In the genomic region with DNA sequence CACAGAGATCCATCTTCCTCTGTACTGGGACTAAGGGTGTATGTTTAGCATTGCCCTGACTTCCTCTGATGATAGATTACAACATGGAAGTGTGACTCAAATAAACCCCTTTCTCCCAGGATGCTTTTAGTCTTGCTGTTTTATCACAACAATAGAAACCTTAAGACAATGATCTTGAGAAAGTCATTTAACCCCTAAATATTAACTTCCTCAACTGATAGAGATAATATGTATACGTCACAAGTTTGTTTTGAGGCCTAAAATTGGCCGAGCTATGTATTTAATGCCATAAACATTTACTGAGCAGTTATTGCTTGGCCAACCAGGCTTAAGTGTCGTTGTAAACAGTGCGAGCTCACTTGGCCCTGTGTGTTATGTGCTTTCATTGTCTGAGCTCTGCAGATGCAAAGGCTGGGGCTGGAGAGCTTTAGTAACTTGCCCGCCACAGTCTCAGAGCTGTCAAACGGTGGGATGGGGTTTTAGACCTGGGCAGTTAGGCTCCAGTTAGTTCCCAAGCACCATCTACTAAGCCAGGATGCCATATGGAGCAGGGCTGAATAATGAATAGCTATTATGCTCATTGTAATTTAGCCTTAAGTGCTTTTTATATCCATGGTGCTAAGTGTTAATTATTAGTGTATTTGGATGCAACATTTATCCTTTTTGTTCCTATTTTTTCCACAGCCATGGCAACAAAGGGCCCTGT, we compare ENCODE assay signal across 12 mouse cellular contexts. TPM values are rescaled to one million over a fixed set of nuclear protein-coding genes. Genes with fewer than 3 reads are reported as not detected.
DNase-seq lines count a peak whose midpoint lies in the region; ATAC-seq lines count a peak whose summit lies in the region.
"Had no signal": no experiment of that assay in that cellular context is flagged by ENCODE, and none has a peak within 500 bp of the region (broad histone marks: within the 10 kb centered on the region; RNA-seq: fewer than 3 reads in every experiment).

No protein-coding gene starts in this region.

- H3K4me2 ChIP-seq in limb, embryonic 12.5 days, result no peak overlapping the region
- no peak overlapping the region for H3K4me2 ChIP-seq in forebrain, embryonic 15.5 days (replicated peaks)
- H3K4me2 ChIP-seq in neural tube, embryonic 15.5 days, result no peak overlapping the region
- H3K4me2 ChIP-seq: limb, embryonic 15.5 days had no signal

- no peaks in the 10 kb centered on the region for H3K9me3 ChIP-seq in limb, embryonic 12.5 days
- H3K9me3 ChIP-seq in limb, embryonic 10.5 days (replicated peaks), result no peaks in the 10 kb centered on the region
- no peaks in the 10 kb centered on the region for H3K9me3 ChIP-seq in forebrain, embryonic 15.5 days
- H3K9me3 ChIP-seq in neural tube, embryonic 15.5 days (replicated peaks), result no peaks in the 10 kb centered on the region
- no peaks in the 10 kb centered on the region for H3K9me3 ChIP-seq in heart, embryonic 10.5 days
- H3K9me3 ChIP-seq: limb, embryonic 15.5 days had no signal

- no peak for DNase-seq in limb, embryonic 10.5 days (ENCODE audit: low spot score)
- DNase-seq in lung, postnatal 14 days, result peak; percentile 32
- no peak for DNase-seq in heart, embryonic 10.5 days (ENCODE audit: low spot score)
- DNase-seq in urinary bladder, postnatal 14 days (ENCODE audit: low spot score), result no peak
- DNase-seq in ovary, postnatal 14 days (ENCODE audit: low spot score), result no peak
- DNase-seq: heart, adult 2 months; thymus, adult 18-20 months had no signal

- no peak for ATAC-seq in limb, embryonic 12.5 days (ENCODE audit: insufficient number of reproducible peaks, insufficient read depth, low FRiP score, low TSS enrichment, low read depth)
- peak; percentile 49 for ATAC-seq in forebrain, embryonic 15.5 days (replicated peaks)
- ATAC-seq in neural tube, embryonic 15.5 days (ENCODE audit: low FRiP score), result peak; percentile 15; the same call in 1 of the 2 replicates

- H3K9ac ChIP-seq in limb, embryonic 12.5 days (replicated peaks), result 0 out of 2 replicates have a peak overlapping the region, but pooled peaks have one; percentile 37
- H3K9ac ChIP-seq in forebrain, embryonic 15.5 days (replicated peaks), result peak overlapping the region; percentile 14; the same call in 1 of the 2 replicates
- peak overlapping the region; percentile 23; the same call in 1 of the 2 replicates for H3K9ac ChIP-seq in neural tube, embryonic 15.5 days (replicated peaks)
- H3K9ac ChIP-seq: limb, embryonic 15.5 days had no signal

- peaks cover 5% of the 10 kb centered on the region; the same call in 1 of the 2 replicates for H3K4me1 ChIP-seq in limb, embryonic 12.5 days (replicated peaks)
- peaks cover 17% of the 10 kb centered on the region for H3K4me1 ChIP-seq in limb, embryonic 10.5 days
- peaks cover 21% of the 10 kb centered on the region for H3K4me1 ChIP-seq in forebrain, embryonic 15.5 days
- H3K4me1 ChIP-seq in neural tube, embryonic 15.5 days, result peaks cover 19% of the 10 kb centered on the region
- peaks cover 7% of the 10 kb centered on the region for H3K4me1 ChIP-seq in heart, embryonic 10.5 days

- no peaks in the 10 kb centered on the region for H3K36me3 ChIP-seq in limb, embryonic 12.5 days
- H3K36me3 ChIP-seq in limb, embryonic 10.5 days, result no peaks in the 10 kb centered on the region
- no peaks in the 10 kb centered on the region for H3K36me3 ChIP-seq in forebrain, embryonic 15.5 days
- no peaks in the 10 kb centered on the region for H3K36me3 ChIP-seq in neural tube, embryonic 15.5 days
- H3K36me3 ChIP-seq in heart, embryonic 10.5 days, result no peaks in the 10 kb centered on the region
- H3K36me3 ChIP-seq: limb, embryonic 15.5 days had no signal

- no peak overlapping the region for H3K4me3 ChIP-seq in limb, embryonic 12.5 days (replicated peaks)
- H3K4me3 ChIP-seq in limb, embryonic 10.5 days, result no peak overlapping the region
- H3K4me3 ChIP-seq in forebrain, embryonic 15.5 days, result no peak overlapping the region
- H3K4me3 ChIP-seq in neural tube, embryonic 15.5 days (replicated peaks), result no peak overlapping the region
- H3K4me3 ChIP-seq in heart, embryonic 10.5 days, result no peak overlapping the region
- H3K4me3 ChIP-seq: heart, adult 2 months; limb, embryonic 15.5 days had no signal

- WGBS in limb, embryonic 12.5 days, result 52% methylated on average over 6 of the region's 6 CpGs
- WGBS in limb, embryonic 10.5 days, result 62% methylated on average over 6 of the region's 6 CpGs
- WGBS in forebrain, embryonic 15.5 days, result 28% methylated on average over 6 of the region's 6 CpGs
- WGBS in neural tube, embryonic 15.5 days, result 23% methylated on average over 6 of the region's 6 CpGs
- WGBS in heart, embryonic 10.5 days, result 64% methylated on average over 6 of the region's 6 CpGs

- no peak overlapping the region for H3K27ac ChIP-seq in limb, embryonic 12.5 days
- no peak overlapping the region for H3K27ac ChIP-seq in limb, embryonic 10.5 days
- H3K27ac ChIP-seq in forebrain, embryonic 15.5 days (replicated peaks), result peak overlapping the region; percentile 73
- peak overlapping the region; percentile 70 for H3K27ac ChIP-seq in neural tube, embryonic 15.5 days (replicated peaks)
- no peak overlapping the region for H3K27ac ChIP-seq in heart, embryonic 10.5 days
- H3K27ac ChIP-seq: heart, adult 2 months; limb, embryonic 15.5 days; macrophage had no signal

- H3K27me3 ChIP-seq in limb, embryonic 12.5 days, result no peaks in the 10 kb centered on the region
- no peaks in the 10 kb centered on the region for H3K27me3 ChIP-seq in limb, embryonic 10.5 days (ENCODE audit: low read depth, poor library complexity, severe bottlenecking)
- H3K27me3 ChIP-seq in forebrain, embryonic 15.5 days, result no peaks in the 10 kb centered on the region
- no peaks in the 10 kb centered on the region for H3K27me3 ChIP-seq in neural tube, embryonic 15.5 days (replicated peaks)
- no peaks in the 10 kb centered on the region for H3K27me3 ChIP-seq in heart, embryonic 10.5 days (ENCODE audit: insufficient read depth, poor library complexity, severe bottlenecking)
- H3K27me3 ChIP-seq: limb, embryonic 15.5 days had no signal

RNA-seq across cellular contexts. Expression of a gene that starts 8.0 kb away (rescaled TPM):
- 1.5 and 2.0 TPM in 2 replicates for polyA plus RNA-seq in limb, embryonic 12.5 days (2016; fragmentation: Nextera tagmentation; extraction: Ambion mirVana)
- polyA plus RNA-seq in limb, embryonic 10.5 days (2016; fragmentation: Nextera tagmentation; extraction: Ambion mirVana), result 2.2 TPM in 2 replicates
- polyA plus RNA-seq in forebrain, embryonic 15.5 days (2015; fragmentation: Nextera tagmentation; extraction: Ambion mirVana), result 0.59 and 0.73 TPM in 2 replicates
- 1.4 and 1.8 TPM in 2 replicates for polyA plus RNA-seq in neural tube, embryonic 15.5 days (2015; fragmentation: Nextera tagmentation; extraction: Ambion mirVana)
- 0.73 and 1.3 TPM in 2 replicates for polyA plus RNA-seq in heart, embryonic 10.5 days (2016; fragmentation: Nextera tagmentation; extraction: Ambion mirVana)
- polyA plus RNA-seq: macrophage had no signal

RNA-seq across cellular contexts. Expression of a gene that starts 22.0 kb away (rescaled TPM):
- polyA plus RNA-seq in limb, embryonic 12.5 days (2016; fragmentation: Nextera tagmentation; extraction: Ambion mirVana), result 22.1 and 23.5 TPM in 2 replicates
- 33.0 and 33.5 TPM in 2 replicates for polyA plus RNA-seq in limb, embryonic 10.5 days (2016; fragmentation: Nextera tagmentation; extraction: Ambion mirVana)
- 9.5 and 10.1 TPM in 2 replicates for polyA plus RNA-seq in forebrain, embryonic 15.5 days (2015; fragmentation: Nextera tagmentation; extraction: Ambion mirVana)
- polyA plus RNA-seq in neural tube, embryonic 15.5 days (2015; fragmentation: Nextera tagmentation; extraction: Ambion mirVana), result 5.6 and 7.5 TPM in 2 replicates
- 13.9 and 19.4 TPM in 2 replicates for polyA plus RNA-seq in heart, embryonic 10.5 days (2016; fragmentation: Nextera tagmentation; extraction: Ambion mirVana)

RNA-seq across cellular contexts. Expression of a gene that starts 22.1 kb away (rescaled TPM):
- polyA plus RNA-seq in limb, embryonic 12.5 days (2016; fragmentation: Nextera tagmentation; extraction: Ambion mirVana), result 39.1 and 40.8 TPM in 2 replicates
- 40.8 and 42.3 TPM in 2 replicates for polyA plus RNA-seq in limb, embryonic 10.5 days (2016; fragmentation: Nextera tagmentation; extraction: Ambion mirVana)
- 29.0 and 31.9 TPM in 2 replicates for polyA plus RNA-seq in forebrain, embryonic 15.5 days (2015; fragmentation: Nextera tagmentation; extraction: Ambion mirVana)
- polyA plus RNA-seq in neural tube, embryonic 15.5 days (2015; fragmentation: Nextera tagmentation; extraction: Ambion mirVana), result 27.2 and 33.4 TPM in 2 replicates
- 24.5 and 29.4 TPM in 2 replicates for polyA plus RNA-seq in heart, embryonic 10.5 days (2016; fragmentation: Nextera tagmentation; extraction: Ambion mirVana)

RNA-seq across cellular contexts. Expression of a gene that starts 47.7 kb away (rescaled TPM):
- 0.58 and 0.70 TPM in 2 replicates for polyA plus RNA-seq in limb, embryonic 12.5 days (2016; fragmentation: Nextera tagmentation; extraction: Ambion mirVana)
- polyA plus RNA-seq in limb, embryonic 10.5 days (2016; fragmentation: Nextera tagmentation; extraction: Ambion mirVana), result 0.59 and 0.68 TPM in 2 replicates
- 9.2 and 9.5 TPM in 2 replicates for polyA plus RNA-seq in forebrain, embryonic 15.5 days (2015; fragmentation: Nextera tagmentation; extraction: Ambion mirVana)
- 4.2 and 4.4 TPM in 2 replicates for polyA plus RNA-seq in neural tube, embryonic 15.5 days (2015; fragmentation: Nextera tagmentation; extraction: Ambion mirVana)
- 0.57 and 1.1 TPM in 2 replicates for polyA plus RNA-seq in heart, embryonic 10.5 days (2016; fragmentation: Nextera tagmentation; extraction: Ambion mirVana)

Comparison
In these comparisons a context has a peak if more than half of its experiments do, and no peak if none do; other contexts are left out.
1. H3K27ac ChIP-seq: peak in forebrain, embryonic 15.5 days (single experiment) and neural tube, embryonic 15.5 days (single experiment); none in limb, embryonic 12.5 days (single experiment), limb, embryonic 10.5 days (single experiment) and heart, embryonic 10.5 days (single experiment).
2. Peak in every context shown above with its lines, with median percentiles within 50 percentile points of each other: H3K9ac ChIP-seq.